Mouse (Mus musculus) liver, postnatal 0 days (tissue): Measurements from ENCODE around the gene 5330417C22Rik. TPM values are rescaled to one million over a fixed set of nuclear protein-coding genes. Genes with fewer than 3 reads are reported as not detected.
"Not testable (repeated sequence)": the region's sequence is repeated elsewhere in the genome, so short reads cannot be mapped to it uniquely, and the experiment has no call there.

Experiments used
- ATAC-seq: fragments of 200-750 bp; cut with Nextera tagmentation; 2 replicates; pipeline ENCODE4 v1.8.0; 2017; ENCODE audit warnings: mild to moderate bottlenecking, moderate library complexity
- DNase-seq: peaks from one replicate; pipeline ENCODE4 v3.0.0-alpha.2; 2016
- H3K27ac ChIP-seq: fragments of 300-500 bp; sonication (generic); 2 replicates; pipeline ENCODE4 v1.5.1; 2014; ENCODE audit warnings: antibody characterized with exemption, moderate library complexity, mild to moderate bottlenecking, low read depth
- H3K27me3 ChIP-seq: fragments of 300-500 bp; sonication (generic); 2 replicates; pipeline ENCODE4 v1.6.1; 2014; ENCODE audit warnings: low read length, control low read depth, mixed read lengths; ENCODE audit not compliant: insufficient read depth
- H3K36me3 ChIP-seq: fragments of 300-500 bp; sonication (generic); replicated peaks from 2 replicates; pipeline ENCODE4 v1.6.1; 2014; ENCODE audit warnings: mild to moderate bottlenecking, control low read depth, low read length, moderate library complexity, mixed read lengths; ENCODE audit not compliant: insufficient read depth
- H3K4me1 ChIP-seq: fragments of 300-500 bp; sonication (generic); 2 replicates; pipeline ENCODE4 v1.6.1; 2014; ENCODE audit warnings: antibody characterized with exemption, mild to moderate bottlenecking, control low read depth; ENCODE audit not compliant: insufficient read depth
- H3K4me2 ChIP-seq: fragments of 300-500 bp; sonication (generic); 2 replicates; pipeline ENCODE4 v1.6.1; 2014; ENCODE audit warnings: low read depth, mild to moderate bottlenecking, low read length, moderate library complexity, mixed read lengths
- H3K4me3 ChIP-seq: fragments of 300-500 bp; sonication (generic); 2 replicates; pipeline ENCODE4 v1.5.1; 2014; ENCODE audit warnings: low read depth, low read length
- H3K9ac ChIP-seq: fragments of 300-500 bp; sonication (generic); replicated peaks from 2 replicates; pipeline ENCODE4 v1.6.1; 2014; ENCODE audit warnings: mild to moderate bottlenecking, moderate library complexity
- H3K9me3 ChIP-seq: fragments of 300-500 bp; sonication (generic); 2 replicates; pipeline ENCODE4 v1.6.1; 2016; ENCODE audit warnings: mild to moderate bottlenecking, control low read depth, low read length, mixed read lengths
- CTCF ChIP-seq: sonication (generic); IDR thresholded peaks from 2 replicates; pipeline ENCODE4 v1.5.1; 2016; ENCODE audit warnings: antibody characterized with exemption, low read depth
- EP300 ChIP-seq: IDR thresholded peaks from 2 replicates; pipeline ENCODE4 v1.6.1; 2016; ENCODE audit warnings: antibody characterized with exemption, low read depth, mild to moderate bottlenecking
- WGBS: fragments of 180-500 bp; shearing (Covaris S2); extraction: QIAGEN DNeasy Blood & Tissue Kit; methylation state at CpG from one replicate; pipeline ENCODE4 v1.1.7; 2014; ENCODE audit not compliant: insufficient replicate concordance; 5-methylcytosine and 5-hydroxymethylcytosine counted together
- polyA plus RNA-seq: library from polyadenylated mRNA; unstranded; fragments of >200 nt; fragmentation: Nextera tagmentation; extraction: Ambion mirVana; gene quantifications from 2 replicates; pipeline ENCODE4 v1.2.1, GENCODE M21; 2015

Gene 5330417C22Rik
- polyA plus RNA-seq, 1 experiment from 2014 or later, result 0.72 TPM

DNA sequence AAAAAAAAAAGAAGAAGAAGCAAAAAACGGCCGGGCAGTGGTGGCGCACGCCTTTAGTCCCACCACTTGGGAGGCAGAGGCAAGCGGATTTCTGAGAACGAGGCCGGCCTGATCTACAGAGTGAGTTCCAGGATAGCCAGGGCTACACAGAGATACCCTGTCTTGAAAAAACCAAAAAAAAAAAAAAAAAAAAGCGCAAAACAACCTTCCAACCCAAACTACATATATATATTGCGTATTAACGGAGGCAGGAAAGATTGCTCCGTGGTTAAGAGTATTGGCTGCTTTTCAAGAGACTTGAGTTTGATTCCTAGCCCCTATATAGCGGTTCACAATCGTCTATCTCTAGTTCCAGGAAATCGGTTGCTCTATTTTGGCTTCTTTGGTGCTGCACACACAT, 34.5 kb upstream of the 5330417C22Rik start:
- Histone ChIP-seq H3K27ac (no peak overlapping the region), H3K27me3 (no peaks in the 10 kb centered on the region), H3K9me3 (no peaks in the 10 kb centered on the region), H3K9ac (no peak overlapping the region), H3K36me3 (no peaks in the 10 kb centered on the region), H3K4me1 (peaks cover 12% of the 10 kb centered on the region; the same call in 1 of the 2 replicates), H3K4me2 (peak overlapping the region; percentile 92), H3K4me3 (peak overlapping the region; percentile 77; the same call in 1 of the 2 replicates)
- ATAC-seq, result peak; percentile 0; the same call in 1 of the 2 replicates
- DNase-seq, result no peak
- TF ChIP-seq EP300 (no peak), CTCF (no peak)
- WGBS, result 82% methylated on average over 14 of the region's 14 CpGs

DNA sequence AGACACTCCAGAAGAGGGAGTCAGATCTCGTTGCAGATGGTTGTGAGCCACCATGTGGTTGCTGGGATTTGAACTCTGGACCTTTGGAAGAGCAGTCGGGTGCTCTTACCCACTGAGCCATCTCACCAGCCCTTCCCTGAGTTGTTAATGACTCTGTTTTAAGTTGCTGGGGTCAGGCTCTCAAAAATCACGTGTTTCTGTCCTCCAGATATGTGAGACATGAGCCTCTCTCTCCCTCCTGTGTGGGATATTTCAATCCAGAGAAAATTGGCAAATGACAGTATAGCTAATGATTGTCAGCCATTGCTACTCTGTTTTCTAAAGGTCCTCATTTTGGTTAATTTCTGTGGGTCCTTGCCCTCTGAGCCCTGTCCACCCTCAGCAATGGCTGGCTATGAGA, 33.3 kb upstream of the 5330417C22Rik start:
- H3K4me3 ChIP-seq, H3K9ac ChIP-seq, H3K4me2 ChIP-seq, H3K9me3 ChIP-seq, H3K27ac ChIP-seq, DNase-seq, H3K36me3 ChIP-seq, H3K27me3 ChIP-seq, ATAC-seq: not testable (repeated sequence)
- peaks cover 12% of the 10 kb centered on the region; the same call in 1 of the 2 replicates for H3K4me1 ChIP-seq
- WGBS, result 47% methylated on average over 2 of the region's 3 CpGs

DNA sequence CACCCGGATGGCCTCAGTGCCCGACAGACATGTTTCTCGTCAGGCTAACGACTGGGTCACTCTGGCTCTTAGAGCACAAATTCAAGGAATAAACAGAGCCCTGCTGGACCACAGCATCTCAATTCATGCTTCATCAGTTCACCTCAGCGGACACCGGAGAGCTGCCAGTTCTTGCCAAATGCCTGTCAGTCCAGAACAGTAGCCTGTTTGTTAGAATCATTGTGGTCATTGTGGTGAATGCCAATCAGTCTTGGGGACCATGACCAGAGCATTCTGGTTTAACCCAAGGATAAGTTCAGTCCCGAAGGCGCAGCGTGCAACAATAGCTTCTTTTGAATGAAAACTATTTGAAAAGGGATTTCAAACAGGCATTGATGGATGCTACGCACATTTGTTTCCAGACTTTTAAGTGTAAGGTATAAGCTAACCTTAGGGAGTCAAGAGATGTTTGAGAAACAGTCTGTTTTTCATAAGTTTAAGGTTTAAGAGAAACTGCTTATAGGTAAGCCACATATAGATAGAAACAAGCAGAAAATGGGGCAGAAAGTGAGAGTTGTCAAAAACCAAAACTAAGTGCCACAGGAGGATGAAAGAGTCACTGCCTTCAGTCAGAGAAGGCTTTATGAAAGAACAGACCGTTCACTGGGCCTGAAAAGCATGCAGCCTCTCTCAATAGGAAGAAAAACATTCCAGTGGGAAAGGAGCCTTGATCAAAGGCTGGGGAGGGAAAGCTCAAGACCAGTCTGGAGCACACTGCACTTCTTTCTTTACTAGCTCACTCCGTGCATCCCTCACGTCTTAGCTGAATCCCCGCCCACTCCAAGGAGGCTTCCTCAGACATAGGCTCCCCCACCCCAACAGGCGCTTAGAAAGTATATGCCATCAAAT, 31.9 kb upstream of the 5330417C22Rik start:
- Histone ChIP-seq H3K4me3 (no peak overlapping the region), H3K27me3 (no peaks in the 10 kb centered on the region), H3K9ac (no peak overlapping the region), H3K4me2 (no peak overlapping the region), H3K27ac (no peak overlapping the region), H3K9me3 (no peaks in the 10 kb centered on the region), H3K4me1 (peaks cover 12% of the 10 kb centered on the region; the same call in 1 of the 2 replicates), H3K36me3 (no peaks in the 10 kb centered on the region)
- no peak for ATAC-seq
- WGBS, result 64% methylated on average over 15 of the region's 15 CpGs
- no peak for DNase-seq
- no peak for TF ChIP-seq EP300
- no peak for TF ChIP-seq CTCF

DNA sequence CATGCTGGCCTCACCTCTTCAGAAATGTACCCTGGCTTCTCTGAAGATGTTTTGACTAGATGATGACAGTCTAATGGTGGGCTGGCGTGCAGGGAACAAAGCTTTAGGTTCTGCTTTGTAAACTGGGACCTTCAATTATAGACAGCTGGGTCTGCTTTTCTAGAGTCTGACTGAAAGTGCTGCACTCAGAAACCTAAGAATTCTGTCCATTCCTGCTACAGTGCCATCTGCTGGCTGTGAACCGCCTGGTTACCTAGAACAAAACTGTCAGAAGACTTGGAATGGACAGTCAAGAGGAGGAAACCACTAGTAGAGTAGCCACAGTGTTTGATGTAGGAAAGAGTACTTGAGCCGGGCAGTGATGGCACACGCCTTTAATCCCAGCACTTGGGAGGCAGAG, 27.0 kb upstream of the 5330417C22Rik start:
- H3K9me3 ChIP-seq, result no peaks in the 10 kb centered on the region
- H3K4me2 ChIP-seq, result peak overlapping the region; percentile 96
- 2% methylated on average over 4 of the region's 4 CpGs for WGBS
- peak; percentile 91 for TF ChIP-seq CTCF
- no peak for TF ChIP-seq EP300
- peak overlapping the region; percentile 95 for H3K4me3 ChIP-seq
- no peaks in the 10 kb centered on the region for H3K27me3 ChIP-seq
- peaks cover 13% of the 10 kb centered on the region; the same call in 1 of the 2 replicates for H3K4me1 ChIP-seq
- peak overlapping the region; percentile 72 for H3K9ac ChIP-seq
- DNase-seq (peak; percentile 85), ATAC-seq (0 out of 2 replicates have a peak, but pooled peaks have one; percentile 7)
- peak overlapping the region; percentile 97 for H3K27ac ChIP-seq
- H3K36me3 ChIP-seq, result peaks cover 22% of the 10 kb centered on the region

DNA sequence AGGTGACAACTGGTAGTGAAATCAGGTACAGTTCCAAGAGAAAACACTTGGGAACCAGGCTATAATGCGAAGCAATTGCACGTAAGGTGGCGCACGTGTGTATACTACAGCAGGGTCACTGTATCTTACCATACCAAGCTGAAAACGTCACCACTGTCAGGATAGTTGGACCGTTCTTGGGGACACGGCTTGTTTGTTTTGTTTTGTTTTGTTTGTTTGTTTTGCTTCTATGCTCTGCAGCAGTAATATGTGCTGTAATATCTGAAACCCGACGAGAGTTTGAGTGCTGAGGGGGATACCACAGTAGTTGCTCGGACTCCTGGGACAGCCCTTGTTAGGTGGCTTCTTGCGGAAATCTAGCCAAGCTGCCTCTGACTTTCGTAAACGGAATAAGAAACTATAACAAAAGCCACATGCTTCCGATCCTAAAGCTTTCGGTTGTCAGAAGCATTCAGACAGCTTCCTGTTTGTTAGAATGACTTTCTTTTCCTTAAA, 26.5 kb upstream of the 5330417C22Rik start:
- peaks cover 13% of the 10 kb centered on the region; the same call in 1 of the 2 replicates for H3K4me1 ChIP-seq
- H3K27ac ChIP-seq, result peak overlapping the region; percentile 97
- peak overlapping the region; percentile 95 for H3K4me3 ChIP-seq
- 3% methylated on average over 15 of the region's 15 CpGs for WGBS
- ATAC-seq, result peak; percentile 67
- peak overlapping the region; percentile 72 for H3K9ac ChIP-seq
- DNase-seq, result peak; percentile 62
- TF ChIP-seq EP300 (no peak), CTCF (peak; percentile 51; the same call in 1 of the 2 replicates)
- H3K36me3 ChIP-seq, result peaks cover 27% of the 10 kb centered on the region
- peak overlapping the region; percentile 96 for H3K4me2 ChIP-seq
- H3K9me3 ChIP-seq, result no peaks in the 10 kb centered on the region
- H3K27me3 ChIP-seq, result no peaks in the 10 kb centered on the region

DNA sequence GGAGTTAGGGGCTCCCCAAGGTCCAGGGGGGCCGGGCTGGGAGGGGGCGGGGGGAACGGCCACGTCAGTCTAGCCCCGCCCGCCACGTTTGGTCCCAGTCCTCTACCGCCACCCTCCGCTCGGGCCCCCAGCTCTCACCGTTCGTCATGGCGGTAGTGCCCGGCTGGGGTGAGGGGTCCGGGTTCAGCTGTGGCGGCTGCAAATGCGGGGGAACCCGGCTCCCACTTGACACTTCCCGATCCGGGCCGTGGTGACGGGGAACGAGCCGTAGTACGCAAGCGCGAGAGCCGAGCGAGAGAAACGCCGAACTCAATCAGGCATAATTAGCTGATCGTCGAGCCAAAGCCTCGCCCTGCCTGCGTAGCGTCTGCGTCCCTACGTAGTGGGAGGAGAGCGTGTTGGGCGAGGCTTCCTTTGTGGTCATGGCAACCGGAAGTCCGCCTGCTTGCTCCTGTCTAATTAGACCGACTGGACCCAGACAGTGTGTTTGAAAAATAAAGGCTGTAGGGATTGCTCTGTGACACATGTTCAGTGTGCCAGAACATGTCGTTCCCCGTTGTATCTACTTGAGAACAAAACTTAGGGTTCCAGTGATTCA, 25.9 kb upstream of the 5330417C22Rik start, which contains the start of gene Tmem167b:
TSS of gene Tmem167b (minus strand) at position 334 of the 598 bp plus-strand sequence.
- Histone ChIP-seq H3K9ac (peak within 1 kb of the TSS; percentile 95), H3K4me1 (peaks cover 13% of the 10 kb centered on the region), H3K27me3 (no peaks in the 10 kb centered on the region), H3K4me2 (peak within 1 kb of the TSS; percentile 96), H3K9me3 (no peaks in the 10 kb centered on the region), H3K4me3 (peak within 1 kb of the TSS; percentile 95), H3K36me3 (peaks cover 31% of the 10 kb centered on the region), H3K27ac (peak within 1 kb of the TSS; percentile 97)
- WGBS, result under 1% methylated on average over 45 of the region's 45 CpGs
- peak; percentile 96 for DNase-seq
- no peak for TF ChIP-seq EP300
- TF ChIP-seq CTCF, result no peak
- peak; percentile 97 for ATAC-seq
